Mouse (Mus musculus) testis, adult 10 weeks (tissue): ENCODE data around the gene Gm20815. TPM values are rescaled to one million over a fixed set of nuclear protein-coding genes. Genes with fewer than 3 reads are reported as not detected.

Experiments
- polyA plus RNA-seq: library from polyadenylated mRNA; stranded (reverse); fragments of 350-450 nt; fragmentation: Illumina TruSeq; extraction: RNeasy Lipid Tissue Mini Kit (QIAGEN cat#74804); gene quantifications from one replicate; pipeline ENCODE4 v1.2.3, GENCODE M21; 2014; ENCODE audit warnings: low read depth, low replicate concordance

The Gm20815 gene
- 6.9 TPM for polyA plus RNA-seq

GRCm38 (mm10) chrY:8835069-8835468, at the start of gene Gm20815:
TSS of gene Gm20815 (minus strand) at chrY:8835169.

